Mouse (Mus musculus) cerebellum, postnatal 36 days (tissue): ENCODE results near the gene Adcy2.

Experiments
- DNase-seq, 2 experiments: peaks; one replicate each; pipeline ENCODE4 v3.0.0; 2021 to 2022; ENCODE audit warnings: mixed read lengths in 2 of 2

Gene Adcy2

DNA sequence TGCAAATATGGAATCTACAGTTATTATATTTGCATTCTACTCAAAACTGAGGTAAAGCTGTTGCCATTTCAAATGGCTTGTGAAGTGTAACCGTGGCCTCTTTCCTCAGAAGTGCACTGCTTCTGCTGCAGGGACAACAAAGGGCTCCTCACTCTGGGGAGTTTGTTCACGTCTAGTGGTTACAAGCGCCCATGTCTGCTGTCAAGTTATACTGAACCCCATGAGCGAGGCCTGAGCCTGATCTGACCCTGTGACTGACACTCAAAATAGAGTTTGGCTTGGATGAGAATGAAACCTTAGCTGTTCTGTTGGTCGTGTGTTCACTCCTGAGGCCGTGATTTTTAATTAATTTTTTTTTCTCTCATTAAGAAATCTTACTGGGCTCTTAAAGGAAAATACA is 38.8 kb downstream of the Adcy2 start:
- DNase-seq: no peak

DNA sequence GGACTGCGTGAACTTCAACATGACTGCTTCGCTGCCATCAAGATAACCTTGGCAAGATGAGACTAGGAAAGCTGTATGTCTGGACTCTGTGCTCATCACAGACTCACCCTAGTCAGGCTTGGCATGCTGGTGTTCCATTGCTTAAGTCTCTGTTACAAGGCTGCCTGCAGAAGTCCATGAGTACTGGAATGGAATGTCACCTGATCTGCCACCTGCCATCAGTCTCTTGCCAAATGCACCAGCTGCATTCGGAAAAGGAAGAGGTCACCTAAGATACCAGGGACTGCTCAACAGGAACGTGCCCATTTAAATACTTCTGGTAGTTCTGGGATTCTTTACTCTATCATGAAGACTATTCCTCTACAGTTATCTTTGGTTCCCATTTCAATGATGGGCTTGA is 39.9 kb downstream of the Adcy2 start:
- no peak for DNase-seq

DNA sequence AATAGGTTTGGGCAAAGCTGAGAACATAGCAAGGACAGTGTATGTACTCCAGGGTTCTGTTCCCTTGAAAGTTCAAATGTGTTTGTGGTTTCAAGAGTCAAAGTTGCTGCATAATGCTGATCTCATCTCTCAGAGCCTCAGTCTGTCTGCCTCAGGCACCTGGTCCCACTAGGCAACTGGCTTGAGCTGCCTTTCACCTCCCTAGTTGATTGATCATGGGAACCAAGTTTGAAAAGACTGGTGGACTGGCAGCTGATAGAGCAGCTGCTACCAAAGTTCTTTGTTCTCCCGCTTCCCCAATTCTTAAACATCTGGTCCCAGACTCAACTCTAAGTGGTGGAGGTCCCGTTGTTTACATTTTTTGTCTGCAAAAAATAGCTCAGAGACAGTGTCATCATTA is 56.6 kb downstream of the Adcy2 start:
- no peak for DNase-seq

DNA sequence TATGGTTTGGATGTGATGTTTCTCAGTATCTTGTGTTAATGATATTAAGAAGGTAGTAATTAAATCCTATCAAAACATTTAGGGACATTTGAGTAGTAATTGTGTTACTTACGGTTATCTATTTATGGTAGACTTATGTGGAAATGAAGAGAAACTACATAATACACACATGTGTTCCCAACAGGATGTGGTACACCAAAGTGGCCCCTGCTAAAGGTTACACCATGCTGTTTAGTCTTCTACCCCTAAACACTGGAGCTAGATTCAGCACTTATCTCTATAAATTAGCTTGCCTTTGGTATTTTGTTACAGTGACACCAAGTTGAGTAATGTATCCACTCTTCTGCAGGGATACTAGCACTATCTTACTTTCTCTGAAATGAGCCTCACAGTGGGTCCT is 57.9 kb downstream of the Adcy2 start:
- no peak for DNase-seq

DNA sequence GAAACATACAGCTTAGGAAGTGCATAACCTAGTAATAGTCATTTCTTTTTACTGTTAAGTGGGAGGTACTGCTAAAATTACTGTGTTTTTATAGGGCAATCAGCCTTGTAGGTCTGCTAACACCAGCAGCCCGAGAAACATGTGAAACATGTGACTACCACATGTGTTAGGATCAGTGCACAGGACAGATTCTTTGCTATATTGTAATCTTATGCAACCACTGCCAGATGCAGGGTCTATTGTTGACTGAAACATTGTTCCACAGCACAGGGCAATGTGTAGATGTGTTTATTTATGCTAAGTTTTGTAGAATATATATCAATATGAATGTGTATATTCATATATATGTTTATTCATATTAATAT is 67.1 kb downstream of the Adcy2 start:
- no peak for DNase-seq

DNA sequence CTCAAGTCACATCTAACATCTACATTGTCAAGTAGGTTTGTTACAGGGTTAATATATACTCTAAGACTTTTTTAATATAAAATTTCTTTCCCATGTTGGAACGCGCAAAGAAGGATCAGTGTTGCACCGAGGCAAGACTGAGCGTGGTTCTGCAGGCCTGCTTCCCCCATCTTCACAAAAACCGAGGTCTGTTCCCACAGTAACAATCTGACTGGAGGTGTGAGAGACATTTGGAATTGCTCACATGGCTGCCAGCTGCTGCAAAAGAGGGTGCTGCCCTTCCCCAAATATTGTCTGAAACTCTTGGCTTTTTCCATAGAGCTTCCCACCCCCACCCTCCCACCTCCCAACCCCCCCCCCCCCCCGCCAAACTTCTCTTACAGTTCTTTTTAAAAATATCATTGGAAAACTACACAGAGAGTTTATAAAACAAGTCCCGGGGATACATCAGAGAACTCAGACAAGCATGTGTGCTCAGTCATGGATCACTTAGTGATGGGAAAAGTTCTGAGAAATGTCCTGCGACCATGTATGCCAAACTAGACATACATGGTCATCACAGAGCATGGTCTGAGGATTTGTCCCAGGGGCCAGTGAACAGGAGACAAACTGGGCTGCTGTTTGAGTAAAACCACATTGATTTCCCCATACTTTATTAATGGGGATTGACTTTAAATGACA is 67.6 kb downstream of the Adcy2 start:
- no peak for DNase-seq

DNA sequence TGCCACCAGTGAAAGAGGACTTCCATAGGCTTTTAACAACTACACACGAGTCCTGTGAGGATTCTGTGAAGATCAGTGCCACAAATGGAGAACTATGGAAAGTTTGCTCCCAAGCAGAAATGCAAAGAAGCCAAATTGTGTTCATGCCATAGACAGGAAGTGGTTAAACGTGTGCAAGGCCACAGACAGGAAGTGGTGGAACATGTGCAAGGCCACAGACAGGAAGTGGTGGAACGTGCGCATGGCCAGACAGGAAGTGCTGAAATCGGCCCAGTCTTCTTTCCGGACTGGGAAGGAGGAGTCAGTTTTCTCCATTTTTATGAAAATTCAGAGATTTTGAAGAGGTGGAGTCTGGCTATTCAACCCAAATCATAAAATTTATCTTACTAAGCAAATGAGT is 70.9 kb downstream of the Adcy2 start:
- no peak for DNase-seq

DNA sequence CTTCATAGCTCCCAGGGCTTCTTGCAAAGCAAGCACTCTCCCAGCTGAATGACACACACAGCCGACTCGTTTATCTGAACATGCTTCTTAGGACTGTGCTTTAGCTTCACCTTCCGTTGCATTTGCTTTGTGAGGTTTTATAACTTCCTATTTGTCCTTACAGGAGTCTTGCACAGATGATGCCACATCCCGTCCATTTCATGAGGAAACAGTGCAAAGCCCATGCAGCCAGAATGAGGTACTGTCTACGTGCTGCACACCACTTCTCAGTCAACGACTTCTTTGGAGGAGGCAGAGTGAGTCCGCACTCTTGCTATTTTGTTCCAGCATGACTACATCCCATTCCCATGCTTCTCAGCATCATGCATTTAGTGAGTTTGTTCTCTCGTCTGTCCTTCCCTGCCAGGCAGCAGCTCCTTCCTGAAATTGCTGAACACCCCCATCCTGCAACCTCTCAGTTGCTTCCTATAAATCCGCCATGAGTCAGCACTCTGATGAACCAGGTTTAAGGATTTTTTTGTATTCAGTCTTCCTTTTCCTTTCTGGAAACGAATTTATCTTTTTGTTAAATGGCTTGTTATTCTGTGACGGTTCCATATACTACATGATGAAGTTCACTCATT is 85.6 kb downstream of the Adcy2 start:
- DNase-seq: no peak

DNA sequence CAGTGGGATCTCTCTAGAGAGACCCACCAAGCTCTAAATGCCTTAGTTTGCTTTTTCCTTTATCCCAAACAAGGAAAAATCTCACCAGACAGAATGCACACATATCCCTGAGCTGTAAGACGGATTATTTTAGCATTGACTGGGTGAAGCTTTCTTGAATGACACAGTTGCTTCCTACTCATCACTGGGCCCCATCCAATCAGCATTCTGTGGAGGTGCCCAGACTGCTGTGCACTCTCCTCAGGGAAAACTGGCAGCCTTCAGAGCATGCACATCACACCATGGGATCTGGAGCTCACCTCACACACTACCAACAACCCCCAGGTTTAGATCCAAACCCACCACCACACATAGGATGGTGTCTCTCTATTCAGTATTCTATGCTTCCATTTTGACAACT is 92.7 kb downstream of the Adcy2 start:
- DNase-seq: no peak

DNA sequence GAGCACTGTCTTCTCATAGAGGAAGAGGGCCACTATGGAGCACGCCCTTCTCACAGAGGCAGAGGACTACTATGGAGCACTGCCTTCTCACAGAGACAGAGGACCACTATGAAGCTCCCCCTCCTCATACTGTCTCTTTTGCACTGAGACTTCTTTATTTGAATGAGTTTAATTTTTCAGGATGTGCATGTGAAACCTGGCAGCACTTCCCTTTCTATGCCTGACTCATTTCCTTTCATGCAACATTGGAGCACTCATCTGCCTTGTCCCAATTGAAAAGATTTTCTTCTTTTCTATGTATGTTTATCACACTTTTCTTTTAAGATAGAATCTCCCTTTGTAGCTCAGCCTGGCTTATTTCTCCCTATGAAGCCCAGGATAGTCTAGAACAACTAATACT is 96.6 kb downstream of the Adcy2 start:
- no peak for DNase-seq

DNA sequence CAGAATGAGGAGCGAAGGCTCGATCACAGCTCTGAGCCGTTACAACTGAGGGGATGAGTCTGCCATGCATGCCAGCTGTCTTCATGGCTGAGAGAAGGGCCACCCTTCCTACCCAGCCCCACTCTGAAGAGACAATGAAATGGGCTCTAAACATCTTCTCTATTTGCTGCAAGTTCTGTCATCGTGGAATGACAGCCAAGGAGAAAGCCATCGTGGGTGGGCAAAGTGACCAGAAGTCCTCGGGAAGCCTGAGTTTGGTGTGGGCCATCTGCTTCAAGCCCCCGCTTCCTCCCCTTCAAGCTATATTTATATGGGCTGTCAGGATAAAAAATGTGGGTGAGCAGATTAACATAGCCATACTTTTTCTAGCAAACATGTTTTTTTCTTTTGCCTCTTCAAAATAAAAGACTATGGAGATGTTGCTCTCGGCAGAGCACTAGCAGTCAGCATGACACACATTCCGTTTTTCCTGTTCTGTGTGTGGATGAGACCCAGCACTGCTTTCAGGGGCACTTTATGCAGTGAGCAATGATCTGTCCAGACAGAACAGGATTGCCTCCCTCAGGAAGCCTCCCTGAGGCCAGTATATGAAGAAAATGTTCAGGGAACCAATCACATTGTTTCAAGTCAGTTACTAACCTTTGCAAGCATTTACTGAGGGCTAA is 109.3 kb downstream of the Adcy2 start:
- no peak for DNase-seq

DNA sequence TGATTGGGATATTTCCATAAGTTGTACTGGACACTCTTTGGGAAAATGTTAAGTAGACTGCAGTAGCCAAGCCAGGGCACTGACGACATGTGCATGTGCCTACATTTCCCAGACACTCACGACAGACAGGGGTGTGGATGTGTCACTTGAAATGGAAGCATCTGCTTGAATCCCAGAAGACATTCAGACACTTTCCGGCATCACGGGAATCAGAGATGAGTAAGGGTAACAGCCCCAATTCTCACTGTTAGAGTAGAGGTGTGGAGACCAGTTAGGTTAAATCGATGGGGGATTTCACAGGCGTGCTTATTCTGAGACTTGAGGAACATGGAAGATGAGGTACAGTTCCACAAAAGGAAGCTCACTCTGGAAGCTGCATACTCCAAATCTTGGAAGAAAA is 130.6 kb downstream of the Adcy2 start:
- no peak for DNase-seq

DNA sequence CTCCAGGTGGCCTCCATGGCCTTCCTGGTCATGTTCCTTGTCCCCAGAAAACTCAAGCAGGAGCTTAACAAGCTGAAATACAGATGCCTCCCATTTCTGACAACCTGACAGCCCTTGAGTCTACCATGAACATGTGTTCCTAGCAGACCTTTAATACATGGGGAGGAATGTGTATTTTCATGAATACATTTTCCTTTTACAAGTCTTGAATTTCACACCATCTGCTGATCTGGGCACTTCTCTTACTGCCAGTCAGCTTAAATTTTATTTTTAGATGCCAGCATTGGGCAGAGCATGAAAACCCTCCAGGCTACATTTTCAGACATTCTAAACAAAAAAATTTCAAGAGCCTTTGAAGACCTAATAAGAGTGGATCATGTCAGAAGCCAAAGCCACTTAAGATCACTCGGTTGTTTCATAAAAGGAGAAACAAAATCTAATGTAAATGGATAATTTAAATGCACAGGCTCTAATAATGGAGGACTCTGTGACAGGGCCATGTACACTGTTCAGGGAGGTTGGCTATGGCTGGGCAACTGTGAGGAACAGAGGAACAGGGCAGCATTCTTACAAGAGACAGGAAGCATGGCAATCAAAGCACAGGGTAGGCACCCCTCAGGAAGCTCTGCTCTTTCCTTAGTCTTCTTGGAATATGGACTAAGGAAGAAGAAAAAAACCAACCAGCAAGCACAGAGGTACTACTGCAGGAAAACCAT is 131.2 kb downstream of the Adcy2 start:
- DNase-seq: no peak

DNA sequence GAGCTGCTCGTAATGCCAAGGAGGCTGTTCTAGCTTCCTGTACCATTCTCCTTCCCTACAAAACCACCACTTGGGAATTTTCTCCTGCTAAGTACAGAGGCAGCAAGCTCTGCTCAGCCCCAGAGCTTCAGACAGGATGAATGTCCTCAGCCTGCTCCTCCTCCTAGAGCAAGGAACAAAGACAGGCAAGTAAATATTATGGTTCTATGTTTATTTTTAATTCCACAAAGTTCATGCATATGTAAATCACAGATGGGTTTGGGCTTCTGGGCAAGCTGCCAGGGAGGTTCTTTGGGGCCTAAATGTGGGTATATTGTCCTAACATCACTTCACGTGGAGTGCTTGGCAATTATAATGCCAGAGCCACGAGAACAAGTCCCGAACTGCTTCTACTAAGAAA is 139.3 kb downstream of the Adcy2 start:
- DNase-seq: no peak

DNA sequence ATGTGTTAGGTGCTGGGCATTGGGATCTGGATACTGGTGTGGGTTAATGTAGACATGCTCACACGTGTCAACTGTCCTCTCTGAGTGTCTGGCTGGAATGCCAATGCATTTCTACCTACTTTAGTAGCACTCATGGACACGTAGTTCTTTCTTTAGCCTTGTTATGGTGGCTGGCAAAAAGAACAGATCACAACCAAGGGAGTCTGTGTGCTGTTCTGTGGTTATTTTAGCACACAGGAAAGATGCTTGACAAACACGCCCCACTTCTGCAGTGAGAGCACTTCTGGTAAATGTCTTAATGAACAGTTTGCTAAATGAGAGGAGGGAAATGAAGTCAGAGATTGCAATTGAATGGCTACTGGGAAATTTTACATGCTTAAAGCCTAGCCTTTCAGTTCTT is 151.1 kb downstream of the Adcy2 start:
- DNase-seq: no peak

DNA sequence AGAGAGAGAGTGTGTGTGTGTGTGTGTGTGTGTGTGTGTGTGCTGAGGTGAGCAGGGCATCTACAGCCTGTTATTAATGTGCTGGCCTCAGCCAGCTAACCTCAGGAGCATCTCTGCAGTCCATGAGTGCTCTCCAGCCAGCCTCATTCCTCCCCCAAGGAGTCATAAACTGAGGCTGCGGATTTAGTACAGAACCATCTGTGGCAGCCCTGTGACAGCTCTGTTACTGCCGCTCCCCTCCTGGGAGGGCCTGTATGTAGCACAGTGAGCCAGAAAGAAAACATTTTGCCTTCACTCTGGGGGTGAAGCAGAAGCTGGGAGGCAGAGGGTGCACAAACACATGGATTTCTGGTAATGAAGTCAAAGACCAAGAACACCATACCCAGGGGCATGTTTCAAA is 159.8 kb downstream of the Adcy2 start:
- DNase-seq: no peak

DNA sequence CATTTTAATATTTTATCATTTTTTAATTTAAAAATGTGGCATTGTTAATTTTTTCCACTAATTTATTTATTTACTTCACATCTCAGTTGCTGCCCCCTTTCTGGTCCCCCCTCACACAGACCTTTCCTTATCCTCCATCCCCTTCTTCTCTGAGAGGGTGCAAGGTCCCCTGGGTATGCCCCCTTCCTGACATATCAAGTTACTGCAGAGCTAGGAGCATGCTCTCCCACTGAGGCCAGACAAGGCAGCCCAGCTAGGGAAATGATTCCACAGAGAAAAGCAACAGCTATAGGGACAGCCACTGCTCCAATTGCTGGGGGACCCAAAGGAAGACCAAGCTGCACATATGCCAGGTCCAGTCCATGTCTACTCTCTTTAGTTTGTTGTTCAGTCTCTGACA is 163.2 kb downstream of the Adcy2 start:
- DNase-seq: no peak

DNA sequence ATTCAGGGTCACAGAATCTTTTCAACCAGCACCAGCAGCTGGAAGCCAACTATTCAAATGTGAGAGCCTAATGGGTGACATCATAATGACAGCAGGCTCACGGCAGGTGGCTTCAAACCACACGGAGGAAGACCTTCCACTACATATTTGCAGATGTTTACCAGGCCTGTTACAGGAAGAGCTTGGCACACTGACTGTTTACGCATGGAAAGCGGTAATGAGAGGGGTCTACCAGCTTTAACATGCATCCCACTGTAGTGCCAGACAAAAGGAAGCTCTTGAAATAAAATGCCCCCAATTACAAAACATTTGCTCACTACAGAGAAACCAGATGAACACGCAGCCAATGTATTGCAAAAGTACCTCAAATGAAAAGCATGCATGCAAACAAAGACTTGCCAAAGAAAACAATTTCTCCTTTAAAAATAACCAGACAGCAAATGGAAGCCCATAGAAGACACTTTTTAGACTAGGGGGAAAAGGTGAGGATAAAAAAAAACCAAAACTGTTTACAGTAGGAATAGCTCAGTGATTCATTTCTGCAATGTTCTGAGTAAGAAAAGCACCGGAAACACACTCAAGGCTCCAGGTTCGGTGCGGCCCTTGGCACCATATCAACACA is 163.8 kb downstream of the Adcy2 start:
- DNase-seq: no peak

DNA sequence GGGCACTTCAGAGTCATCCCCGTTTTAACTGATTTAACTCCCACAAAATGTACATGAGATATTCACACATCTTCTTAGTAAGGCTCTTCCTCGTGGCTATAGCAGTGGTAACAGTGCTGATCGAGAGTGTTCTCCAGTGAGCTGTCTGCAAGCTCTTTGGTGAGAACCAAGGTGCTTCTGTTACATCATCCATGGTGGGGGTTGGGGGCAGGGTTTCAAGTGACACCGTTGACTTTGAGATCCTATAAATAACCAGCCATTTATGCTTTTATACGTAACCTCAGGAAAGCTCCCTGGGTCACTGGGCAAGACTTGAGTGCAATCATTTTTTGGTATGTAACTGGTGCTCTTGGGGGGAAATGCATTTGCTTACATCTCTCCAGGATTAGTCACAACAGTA is 167.2 kb downstream of the Adcy2 start:
- no peak for DNase-seq

DNA sequence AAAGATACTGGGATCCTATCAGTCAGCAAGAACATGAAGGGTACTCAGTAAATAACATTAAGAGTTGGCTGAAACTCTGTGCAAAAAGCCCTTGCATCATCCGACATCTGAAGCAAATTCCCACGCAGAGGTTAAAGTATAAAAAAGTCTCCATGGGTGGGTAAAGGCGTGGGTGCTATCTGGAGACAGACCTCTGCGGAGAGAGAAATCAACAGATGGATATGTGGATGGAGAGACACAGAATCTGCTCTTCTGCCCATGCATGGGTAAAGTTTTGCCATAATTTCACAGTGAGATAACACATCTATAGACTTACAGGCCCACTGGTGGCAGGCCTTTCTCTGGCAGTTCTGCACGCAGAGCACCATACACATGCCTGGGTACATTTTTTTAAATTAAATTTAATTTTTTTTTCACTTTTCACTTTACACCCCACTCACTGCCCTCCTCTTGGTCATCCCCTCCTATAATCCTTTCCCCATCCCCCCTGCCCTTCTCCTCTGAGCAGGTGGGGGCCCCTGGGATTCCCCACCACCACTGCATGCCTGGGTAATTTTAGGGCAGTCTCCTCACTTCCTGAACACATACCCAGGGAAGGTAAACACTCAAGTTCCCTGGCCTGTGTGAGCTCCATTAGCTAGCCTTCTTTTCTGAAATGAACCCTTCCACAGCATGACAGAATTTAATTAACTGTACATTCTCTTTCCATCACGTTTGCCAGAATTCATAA is 169.1 kb downstream of the Adcy2 start:
- DNase-seq: no peak

DNA sequence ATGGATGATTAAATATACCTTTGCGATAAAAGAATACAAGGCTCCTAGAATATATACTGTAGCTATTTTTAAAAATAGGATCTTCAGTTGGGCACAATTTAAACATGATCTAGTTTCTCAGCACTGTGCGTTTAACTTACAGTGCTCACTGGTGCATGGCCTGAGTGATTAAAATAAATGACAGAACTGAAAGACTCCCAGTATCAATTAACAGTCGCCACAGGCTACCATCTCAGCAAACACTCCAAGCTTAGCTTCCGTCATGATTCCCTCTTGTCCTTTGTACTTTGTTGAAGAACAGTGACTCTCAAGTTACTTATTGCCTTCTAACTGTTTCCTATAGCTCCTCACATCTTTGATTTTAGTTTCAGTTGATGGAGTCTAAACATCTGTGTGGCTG is 170.9 kb downstream of the Adcy2 start:
- DNase-seq: no peak

DNA sequence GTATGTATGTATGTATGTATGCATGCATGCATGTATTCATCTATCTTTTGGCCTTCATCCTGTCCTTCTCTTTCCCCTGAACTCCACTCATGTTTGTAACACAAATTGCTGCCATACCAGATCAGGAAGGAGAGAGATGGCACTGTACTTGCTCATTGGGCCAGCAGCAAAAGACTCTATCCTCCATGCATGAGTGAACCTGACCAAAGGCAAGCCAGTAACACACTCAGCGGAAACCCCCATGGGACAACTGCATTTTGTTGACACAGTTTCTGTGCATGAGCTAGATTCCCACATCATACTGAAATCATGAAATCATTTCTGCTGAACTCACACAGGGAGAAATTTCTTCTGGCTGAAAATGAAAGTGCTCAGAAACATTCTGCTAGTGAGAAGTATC is 172.9 kb downstream of the Adcy2 start:
- DNase-seq: no peak
